Mouse (Mus musculus) myocyte (in vitro differentiated cells): ENCODE measurements around the gene Dynlt1a. TPM values are rescaled to one million over a fixed set of nuclear protein-coding genes. Genes with fewer than 3 reads are reported as not detected.
A peak's percentile ranks its signal among the peaks of the same experiment; 100 is the strongest.
"Not testable (repeated sequence)": the region's sequence is repeated elsewhere in the genome, so short reads cannot be mapped to it uniquely, and the experiment has no call there.

Experiments
- H3K27me3 ChIP-seq: one replicate; pipeline ENCODE4 v1.6.1; 2011; ENCODE audit not compliant: control insufficient read depth, insufficient read depth, insufficient read length
- H3K36me3 ChIP-seq: one replicate; pipeline ENCODE4 v1.6.1; 2011; ENCODE audit not compliant: control insufficient read depth, insufficient read depth
- H3K4me2 ChIP-seq: one replicate; pipeline ENCODE4 v1.6.1; 2011; ENCODE audit warnings: low read depth, control low read depth
- H3K4me3 ChIP-seq: one replicate; pipeline ENCODE4 v1.5.1; 2011; ENCODE audit warnings: mild to moderate bottlenecking, control low read depth, moderate library complexity
- H3K79me2 ChIP-seq: one replicate; pipeline ENCODE4 v1.6.1; 2011; ENCODE audit not compliant: control insufficient read depth, insufficient read depth
- H3ac ChIP-seq: one replicate; pipeline ENCODE4 v1.6.1; 2011; ENCODE audit not compliant: control insufficient read depth, insufficient read length
- polyA plus RNA-seq: library from polyadenylated mRNA; unstranded; fragments of >200 nt; fragmentation: generic; extraction: Trizol; gene quantifications from one replicate; pipeline ENCODE4 v1.2.1, GENCODE M21; 2012; ENCODE audit warnings: missing spikeins

Dynlt1a gene
- 7.0 TPM for polyA plus RNA-seq

DNA sequence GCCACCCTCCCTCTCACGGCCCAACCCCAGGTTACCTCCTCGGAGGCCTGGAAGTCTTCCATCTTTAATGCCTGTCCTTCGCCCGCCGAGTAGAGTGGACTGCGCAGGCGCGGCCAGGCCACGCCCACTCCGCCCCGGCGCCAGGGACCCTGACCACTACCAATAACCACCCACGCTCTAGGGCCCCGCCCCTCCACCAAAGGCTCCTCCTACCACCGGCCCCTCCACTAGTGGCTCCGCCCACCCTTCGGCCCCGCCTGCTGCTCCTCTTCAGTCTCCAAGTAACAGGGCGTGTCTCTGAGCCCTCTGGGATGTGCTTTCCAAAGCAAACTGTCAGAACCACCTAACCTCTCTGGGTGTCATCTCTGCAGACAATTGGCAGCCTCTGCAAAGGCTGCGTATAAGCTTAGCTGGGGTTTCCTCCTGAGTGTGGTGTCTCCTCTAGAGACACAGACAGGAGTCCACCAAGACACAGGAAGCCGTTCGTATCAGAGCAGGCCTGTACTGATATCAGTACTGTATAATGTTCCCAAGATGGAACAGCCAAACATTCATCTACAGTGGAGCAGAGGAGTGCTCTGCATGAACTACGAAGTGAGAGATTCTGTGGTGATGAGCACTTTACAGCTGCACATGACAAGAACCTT lies at the start of gene Dynlt1a:
Gene Dynlt1a (minus strand): TSS at position 162 of the 647 bp plus-strand sequence.
- not testable (repeated sequence) for H3K36me3 ChIP-seq, H3K27me3 ChIP-seq, H3ac ChIP-seq, H3K79me2 ChIP-seq
- H3K4me2 ChIP-seq, result peak within 1 kb of the TSS; percentile 62
- H3K4me3 ChIP-seq, result peak within 1 kb of the TSS; percentile 12

DNA sequence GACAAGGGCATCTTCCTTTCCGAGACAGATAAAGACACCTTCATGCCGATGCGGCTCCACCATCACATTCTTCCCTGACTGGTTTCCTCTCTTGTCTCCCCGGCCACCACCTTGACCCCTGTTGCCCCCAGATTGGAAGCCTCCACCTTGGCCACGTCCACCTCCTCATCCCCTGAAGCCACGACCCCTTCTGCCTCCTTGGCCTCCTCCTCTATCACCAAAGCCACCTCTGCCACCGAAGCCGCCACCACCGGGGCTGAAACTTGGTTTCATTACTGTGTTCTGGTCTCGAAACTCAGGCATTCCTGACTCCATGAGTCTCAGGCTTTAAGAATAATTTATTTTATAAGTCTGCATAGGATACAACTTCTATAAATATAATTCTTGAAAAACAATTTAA lies 38.0 kb upstream of the Dynlt1a start:
- H3K79me2 ChIP-seq, H3K36me3 ChIP-seq, H3K27me3 ChIP-seq, H3K4me2 ChIP-seq, H3K4me3 ChIP-seq, H3ac ChIP-seq: not testable (repeated sequence)

DNA sequence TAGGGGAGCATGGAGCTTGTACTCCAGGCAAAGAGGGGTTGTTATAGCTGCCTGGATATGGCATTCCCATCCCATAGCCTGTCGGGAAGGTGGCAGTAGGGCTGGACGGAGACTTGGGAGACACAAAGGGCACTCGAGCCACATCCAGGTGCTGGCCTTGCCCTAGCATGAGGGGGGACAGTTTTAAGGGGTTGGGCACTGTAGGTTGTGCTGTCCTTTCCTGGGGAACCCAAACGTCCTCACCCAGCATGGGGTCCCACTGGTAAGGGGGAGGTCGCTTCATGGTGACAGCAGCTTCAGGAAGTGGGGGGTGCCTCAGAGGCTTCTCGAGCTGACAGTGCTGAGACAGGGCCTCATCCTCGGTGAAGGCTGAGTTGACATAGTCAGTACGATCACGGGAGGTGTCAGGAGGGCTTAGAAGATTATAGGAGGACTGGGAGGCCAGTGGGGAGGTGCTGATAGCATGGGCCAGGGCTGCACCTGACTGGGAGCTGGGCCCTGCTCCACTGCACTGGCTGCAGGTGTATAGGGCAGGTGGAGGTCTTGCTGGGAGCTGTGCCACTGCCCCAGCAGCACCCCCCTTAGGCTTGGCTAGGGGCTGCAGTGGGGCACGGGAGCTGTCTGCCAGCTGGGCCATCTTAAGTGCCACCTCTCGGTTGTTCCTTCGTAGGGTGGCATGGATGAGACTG lies 25.4 kb upstream of the Dynlt1a start:
- H3K27me3 ChIP-seq, H3K36me3 ChIP-seq, H3ac ChIP-seq, H3K79me2 ChIP-seq, H3K4me2 ChIP-seq, H3K4me3 ChIP-seq: not testable (repeated sequence)

DNA sequence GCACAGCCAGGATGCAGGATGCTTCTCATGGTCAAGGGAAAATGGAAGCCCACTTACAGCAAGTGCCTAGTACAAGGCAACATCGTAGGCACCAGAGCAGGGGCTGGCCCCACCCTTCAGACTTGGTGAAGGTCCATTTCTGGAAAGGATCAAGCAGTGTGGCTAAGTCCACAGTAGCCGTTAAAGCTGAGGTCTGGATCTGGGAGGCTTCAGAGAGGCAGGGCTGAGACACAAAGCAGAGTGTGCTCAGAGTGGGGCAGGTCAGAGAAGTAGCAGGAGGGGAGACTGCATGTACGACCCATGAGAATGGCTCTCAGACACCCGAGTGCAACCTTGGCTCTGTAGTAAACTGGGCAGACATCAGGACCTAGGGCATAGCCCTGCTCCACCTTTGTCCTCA lies 11.7 kb upstream of the Dynlt1a start:
- H3K4me2 ChIP-seq, H3K79me2 ChIP-seq, H3K27me3 ChIP-seq, H3K4me3 ChIP-seq, H3ac ChIP-seq, H3K36me3 ChIP-seq: not testable (repeated sequence)

DNA sequence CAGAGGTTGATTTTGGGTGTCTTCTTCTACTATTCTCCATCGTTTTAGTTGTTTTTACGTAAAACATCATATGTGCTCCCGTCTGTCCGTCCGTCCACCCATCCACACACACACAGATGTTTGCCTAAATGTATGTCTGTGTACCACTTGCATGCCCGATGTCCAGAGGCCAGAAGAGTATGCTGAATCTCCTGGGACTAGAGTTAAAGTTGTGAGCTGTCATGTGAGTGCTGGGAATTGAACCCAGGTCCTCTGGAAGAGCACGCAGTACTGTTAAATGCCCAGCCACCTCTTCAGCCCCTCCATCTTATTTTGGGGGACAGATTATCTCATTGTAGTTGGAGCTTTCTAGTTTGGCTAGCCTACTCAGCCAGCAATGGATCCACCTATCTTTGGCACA lies 10.3 kb upstream of the Dynlt1a start:
- H3K4me3 ChIP-seq, H3K27me3 ChIP-seq, H3K36me3 ChIP-seq, H3K4me2 ChIP-seq, H3K79me2 ChIP-seq, H3ac ChIP-seq: not testable (repeated sequence)

DNA sequence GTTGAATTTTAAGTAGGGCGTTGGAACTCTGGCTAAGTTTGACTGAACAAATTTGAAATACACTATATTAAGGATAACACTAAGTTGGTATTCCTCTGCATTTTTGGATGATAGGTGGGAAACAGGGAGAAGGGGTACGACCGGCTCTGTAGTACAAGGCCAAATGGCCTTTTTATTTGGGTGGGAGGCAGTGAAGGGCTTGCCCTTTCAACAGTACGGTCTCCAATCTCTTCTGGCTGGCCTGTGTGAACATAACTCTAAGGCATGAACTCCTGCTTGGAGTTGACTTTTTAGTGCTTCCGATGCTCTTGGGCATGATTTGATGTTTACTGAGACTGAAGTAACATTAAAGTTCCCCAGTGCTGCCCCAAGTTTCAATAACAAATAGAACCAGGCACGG lies 8.2 kb upstream of the Dynlt1a start:
- H3K4me3 ChIP-seq, H3K4me2 ChIP-seq, H3K27me3 ChIP-seq, H3ac ChIP-seq, H3K79me2 ChIP-seq, H3K36me3 ChIP-seq: not testable (repeated sequence)

DNA sequence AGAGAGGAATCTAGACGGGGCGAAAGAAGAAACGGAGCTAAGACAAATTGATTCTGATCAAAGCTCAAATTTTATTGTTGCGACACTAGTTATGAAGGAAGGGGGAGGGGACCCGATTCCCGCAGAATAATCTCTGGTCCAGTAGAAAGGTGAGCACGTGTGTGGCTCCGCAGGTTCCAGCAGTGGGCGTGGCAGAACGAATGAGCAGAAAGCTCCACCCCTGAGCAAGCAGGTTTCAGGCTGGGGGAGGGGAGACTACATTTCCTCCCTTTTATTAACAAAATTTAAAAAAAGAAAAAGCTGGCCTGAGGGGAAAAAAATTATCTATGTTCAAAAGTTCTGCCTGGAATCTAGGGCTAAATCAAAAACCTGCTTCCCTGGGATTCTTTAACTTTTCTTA lies 7.7 kb upstream of the Dynlt1a start:
- not testable (repeated sequence) for H3K4me2 ChIP-seq, H3K79me2 ChIP-seq, H3ac ChIP-seq, H3K27me3 ChIP-seq, H3K4me3 ChIP-seq, H3K36me3 ChIP-seq

DNA sequence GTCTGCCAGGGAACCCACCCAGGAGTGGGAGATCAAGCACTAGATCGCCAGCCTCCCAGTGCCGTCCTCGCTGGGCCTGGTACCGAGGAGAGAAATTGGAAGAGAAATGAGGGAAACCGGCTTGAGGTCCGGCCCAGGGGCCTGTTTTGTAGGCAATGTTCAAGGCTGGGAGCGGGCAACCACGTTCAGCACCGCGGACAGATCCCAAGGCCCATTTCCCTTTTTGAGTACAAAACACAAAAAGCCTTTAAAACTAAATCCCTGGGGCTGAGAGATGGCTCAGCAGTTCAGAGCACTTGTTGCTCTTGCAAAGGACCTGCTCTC lies 4.4 kb upstream of the Dynlt1a start:
- H3K27me3 ChIP-seq, H3ac ChIP-seq, H3K4me2 ChIP-seq, H3K79me2 ChIP-seq, H3K36me3 ChIP-seq, H3K4me3 ChIP-seq: not testable (repeated sequence)

DNA sequence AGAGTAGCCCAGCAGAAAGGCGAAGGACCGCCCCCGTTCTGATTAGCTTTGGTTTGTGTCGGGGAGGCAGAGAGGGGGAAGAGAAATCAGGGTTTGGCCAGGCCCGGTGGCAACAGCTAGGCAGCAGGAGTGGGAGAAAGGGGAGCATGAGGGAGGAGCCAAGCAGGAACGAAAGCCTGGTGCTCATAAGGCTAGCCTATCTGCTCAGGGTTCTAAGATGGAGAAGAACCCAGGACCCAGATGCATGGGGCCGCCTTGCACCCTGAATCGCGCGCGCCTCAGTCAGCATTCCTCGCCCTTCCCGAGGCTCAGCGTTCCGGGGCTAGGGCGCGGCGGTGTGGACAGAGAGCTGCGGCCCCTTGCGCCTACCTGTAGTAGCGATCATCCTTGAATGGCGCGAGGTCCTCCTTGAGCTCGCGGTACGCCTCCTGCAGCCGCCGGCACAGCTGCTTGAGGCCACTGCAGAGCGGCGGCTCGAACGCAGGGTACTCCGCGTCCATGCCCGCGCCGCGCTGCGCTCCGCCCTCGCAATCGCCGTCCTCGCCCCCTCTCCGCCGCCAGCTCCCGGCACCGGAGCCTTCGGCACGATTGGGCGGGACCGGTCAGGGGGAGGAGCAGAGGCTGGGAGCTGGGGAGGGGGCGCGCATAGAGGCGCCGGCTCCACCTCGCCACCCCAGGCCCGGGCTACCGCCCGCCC lies 3.9 kb upstream of the Dynlt1a start:
- not testable (repeated sequence) for H3K36me3 ChIP-seq, H3K27me3 ChIP-seq, H3ac ChIP-seq, H3K79me2 ChIP-seq, H3K4me2 ChIP-seq, H3K4me3 ChIP-seq

DNA sequence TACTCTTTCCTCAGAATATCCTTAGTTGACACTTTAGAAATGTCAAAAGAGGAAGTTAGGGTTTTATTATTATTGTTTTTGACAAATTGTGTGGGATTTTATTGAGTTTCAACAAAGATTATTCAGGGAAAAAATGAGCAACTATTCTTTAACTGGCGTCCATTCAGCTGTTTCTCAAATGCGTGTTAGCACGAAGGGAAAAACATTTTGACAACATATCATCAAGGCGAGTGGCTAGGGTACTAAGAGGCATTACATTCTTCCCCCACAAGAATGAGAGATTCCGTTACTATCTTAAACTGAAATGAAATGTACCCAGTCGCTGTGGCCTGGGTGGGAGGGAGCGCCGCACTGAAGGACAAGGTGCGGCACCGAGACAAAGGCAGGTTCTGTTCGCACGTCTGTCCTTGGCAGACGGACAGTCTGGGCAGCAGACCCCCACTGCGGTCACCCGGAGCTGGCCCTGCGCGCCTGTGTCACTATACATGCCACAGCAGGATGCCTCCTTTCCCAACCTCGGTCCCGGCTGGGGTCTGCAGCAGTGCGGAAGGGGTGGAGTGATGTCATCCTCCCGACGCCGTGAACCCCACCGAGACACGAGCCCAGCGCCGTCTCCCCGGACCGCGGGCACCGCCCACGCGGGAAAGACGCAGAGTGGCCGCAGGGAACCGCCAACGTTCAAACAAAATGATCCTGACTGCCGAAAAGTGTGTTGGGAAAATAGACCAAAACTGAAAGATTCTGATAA lies 747 bp downstream of the Dynlt1a start:
- not testable (repeated sequence) for H3K79me2 ChIP-seq, H3K36me3 ChIP-seq, H3ac ChIP-seq, H3K27me3 ChIP-seq
- Histone ChIP-seq H3K4me2 (peak overlapping the region; percentile 62), H3K4me3 (peak overlapping the region; percentile 12)

DNA sequence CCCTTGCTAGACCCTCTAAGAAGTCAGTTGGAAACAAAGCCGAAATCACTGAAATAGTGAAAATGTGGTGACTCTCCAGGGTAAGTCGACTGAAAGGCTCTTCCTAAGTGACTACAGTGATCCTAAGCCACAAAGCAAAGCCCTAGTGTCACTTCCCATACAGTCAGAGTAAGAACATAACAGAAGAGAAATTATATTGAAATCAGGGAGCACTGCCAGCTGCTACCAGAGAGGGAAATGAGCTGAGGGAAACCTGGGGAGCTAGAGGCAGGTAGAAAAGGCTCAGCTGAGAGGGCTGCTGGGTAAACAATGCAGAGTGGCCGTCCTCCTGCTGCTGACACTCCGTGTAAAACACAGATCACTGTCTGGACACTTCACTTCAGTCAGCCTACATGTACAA lies 1.6 kb downstream of the Dynlt1a start:
- Histone ChIP-seq H3K4me2 (peak overlapping the region; percentile 69), H3K4me3 (peak overlapping the region; percentile 12)
- H3K36me3 ChIP-seq, H3K27me3 ChIP-seq, H3ac ChIP-seq, H3K79me2 ChIP-seq: not testable (repeated sequence)

DNA sequence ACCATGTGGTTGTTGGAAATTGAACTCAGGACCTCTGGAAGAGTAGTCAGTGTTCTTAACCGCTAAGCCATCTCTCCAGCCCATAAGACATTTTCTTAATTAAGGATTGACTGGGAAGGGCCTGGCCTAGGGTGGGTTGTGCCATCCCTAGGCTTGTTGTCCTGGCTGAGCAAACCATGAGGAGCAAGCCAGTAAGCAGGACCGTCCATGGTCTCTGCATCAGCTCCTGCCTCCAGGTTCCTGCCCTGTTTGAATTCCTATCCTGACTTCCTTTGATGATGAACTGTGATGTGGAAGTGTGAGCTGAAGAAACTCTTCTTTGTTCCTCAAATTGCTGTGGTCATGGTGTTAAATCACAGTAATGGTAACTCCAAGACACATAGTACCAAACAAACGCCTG lies 2.8 kb downstream of the Dynlt1a start:
- H3K4me3 ChIP-seq, H3K4me2 ChIP-seq, H3ac ChIP-seq, H3K79me2 ChIP-seq, H3K27me3 ChIP-seq, H3K36me3 ChIP-seq: not testable (repeated sequence)
